In the genomic region with DNA sequence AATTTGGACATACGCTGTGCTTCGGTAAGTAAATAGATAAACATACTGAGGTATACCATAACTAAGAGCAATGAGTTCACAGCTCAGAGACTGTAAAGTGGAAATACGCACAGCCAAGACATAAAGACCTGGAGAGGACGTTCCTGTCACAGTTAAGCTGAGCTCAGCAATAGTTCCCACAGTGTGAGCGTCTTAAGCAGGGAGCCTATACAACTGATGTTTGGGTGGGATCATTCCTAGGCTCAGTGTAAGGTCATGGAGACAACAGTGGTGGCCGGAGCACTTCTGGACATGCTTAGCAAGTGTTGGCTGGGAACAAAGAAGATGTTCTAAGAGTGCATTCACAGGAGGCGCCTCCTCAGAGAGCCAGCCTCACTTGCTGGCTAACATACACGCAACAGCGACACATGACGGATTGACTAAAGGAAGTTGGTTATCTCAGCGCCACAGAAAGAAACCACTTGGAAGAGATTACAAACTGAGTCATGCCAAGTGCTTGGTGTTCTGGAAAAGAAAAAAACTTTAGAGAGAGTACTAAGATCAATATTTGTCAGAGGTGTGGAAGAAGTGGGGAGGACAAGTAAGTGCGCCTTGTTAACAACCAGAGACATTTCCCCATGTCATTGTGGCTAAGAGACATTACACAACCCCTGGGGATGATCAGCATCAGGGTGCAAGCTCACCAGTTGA, we compare ENCODE assay signal across 1 mouse cellular context.
A peak's percentile ranks its signal among the peaks of the same experiment; 100 is the strongest.
TF ChIP-seq lines count a peak whose summit lies in the region.

No protein-coding gene starts in this region.

TF ChIP-seq in MEL, 35 proteins besides CTCF, POLR2A, EP300 and RAD21 (continued from another document):
- TF ChIP-seq ZNF384 (IDR thresholded peaks at IDR 0.05; ENCODE audit: low read depth, low read length) = peak; percentile 79
- no peak; the same call in none of the 2 replicates for TF ChIP-seq SIN3A (IDR thresholded peaks at IDR 0.05; ENCODE audit: low read length)
- no peak for TF ChIP-seq HCFC1 (IDR thresholded peaks at IDR 0.05; ENCODE audit: low read depth, low read length)
- no peak for TF ChIP-seq ELF1 (IDR thresholded peaks at IDR 0.05; ENCODE audit: low read depth, low read length)
- peak; percentile 80 for TF ChIP-seq RCOR1 (IDR thresholded peaks at IDR 0.05; ENCODE audit: low read depth, low read length)
- TF ChIP-seq ZKSCAN1 (IDR thresholded peaks at IDR 0.05; ENCODE audit: low read depth, low read length) = no peak
- peak; percentile 73 for TF ChIP-seq TCF12 (IDR thresholded peaks at IDR 0.05; ENCODE audit: low read depth, low read length)
- no peak for TF ChIP-seq ZC3H11A (IDR thresholded peaks at IDR 0.05; ENCODE audit: low read depth, low read length)
- 0 out of 2 replicates have a peak, but pooled peaks have one; percentile 32 for TF ChIP-seq MYC (IDR thresholded peaks at IDR 0.05; ENCODE audit: low read depth, low read length)
- no peak for TF ChIP-seq MEF2A (IDR thresholded peaks at IDR 0.05; ENCODE audit: extremely low read depth, insufficient replicate concordance, low read depth, low read length, poor library complexity, severe bottlenecking)
- TF ChIP-seq GATA1 (IDR thresholded peaks at IDR 0.05; ENCODE audit: low read depth, low read length) = peak; percentile 86
- TF ChIP-seq NRF1 (IDR thresholded peaks at IDR 0.05; ENCODE audit: insufficient read depth, low read depth, low read length, poor library complexity, severe bottlenecking) = no peak
